Mouse (Mus musculus) heart, embryonic 15.5 days (tissue): ENCODE measurements at regions not wholly inside any gene's neighbourhood (a gene's known extent, or its start where the extent isn't known, plus 50 kb on each side); places are given as distances from the start of the nearest gene placed in this dataset.
A peak's percentile ranks its signal among the peaks of the same experiment; 100 is the strongest.
"Not testable (repeated sequence)": the region's sequence is repeated elsewhere in the genome, so short reads cannot be mapped to it uniquely, and the experiment has no call there.

Experiments
- ATAC-seq: fragments of 200-750 bp; cut with Nextera tagmentation; replicated peaks from 2 replicates; pipeline ENCODE4 v1.8.0; 2017; ENCODE audit warnings: low read depth, moderate TSS enrichment; ENCODE audit not compliant: insufficient number of reproducible peaks, insufficient read depth, low FRiP score
- H3K27ac ChIP-seq: fragments of 300-500 bp; sonication (generic); 2 replicates; pipeline ENCODE4 v1.5.1; 2015; ENCODE audit warnings: mild to moderate bottlenecking, inconsistent platforms
- H3K27me3 ChIP-seq: fragments of 300-500 bp; sonication (generic); 2 replicates; pipeline ENCODE4 v1.6.1; 2015; ENCODE audit warnings: inconsistent platforms
- H3K36me3 ChIP-seq: fragments of 300-500 bp; sonication (generic); 2 replicates; pipeline ENCODE4 v1.6.1; 2015; ENCODE audit warnings: mild to moderate bottlenecking, inconsistent platforms
- H3K4me1 ChIP-seq: fragments of 300-500 bp; sonication (generic); replicated peaks from 2 replicates; pipeline ENCODE4 v1.6.1; 2015; ENCODE audit warnings: inconsistent platforms
- H3K4me2 ChIP-seq: fragments of 300-500 bp; sonication (generic); 2 replicates; pipeline ENCODE4 v1.6.1; 2015; ENCODE audit warnings: inconsistent platforms, mild to moderate bottlenecking, moderate library complexity
- H3K4me3 ChIP-seq: fragments of 300-500 bp; sonication (generic); 2 replicates; pipeline ENCODE4 v1.5.1; 2015; ENCODE audit warnings: mild to moderate bottlenecking, inconsistent platforms
- H3K9ac ChIP-seq: fragments of 300-500 bp; sonication (generic); 2 replicates; pipeline ENCODE4 v1.6.1; 2015; ENCODE audit warnings: mild to moderate bottlenecking, inconsistent platforms
- H3K9me3 ChIP-seq: fragments of 300-500 bp; sonication (generic); replicated peaks from 2 replicates; pipeline ENCODE4 v1.6.1; 2016; ENCODE audit warnings: inconsistent platforms
- WGBS: fragments of 180-500 bp; shearing (Covaris S2); methylation state at CpG from one replicate; pipeline ENCODE4 v1.1.7; 2015; ENCODE audit warnings: mixed read lengths; 5-methylcytosine and 5-hydroxymethylcytosine counted together

- Histone ChIP-seq H3K9ac (no peak overlapping the region), H3K27me3 (no peaks in the 10 kb centered on the region), H3K27ac (no peak overlapping the region), H3K4me2 (no peak overlapping the region), H3K4me3 (no peak overlapping the region), H3K36me3 (no peaks in the 10 kb centered on the region), H3K9me3 (no peaks in the 10 kb centered on the region), H3K4me1 (peaks cover 3% of the 10 kb centered on the region)
- WGBS = 78% methylated on average over 4 of the region's 4 CpGs
- ATAC-seq = no peak
These were observed 136.0 kb upstream of the Mad2l1 start for GRCm38 (mm10) chr6:66399091-66399755.

DNA sequence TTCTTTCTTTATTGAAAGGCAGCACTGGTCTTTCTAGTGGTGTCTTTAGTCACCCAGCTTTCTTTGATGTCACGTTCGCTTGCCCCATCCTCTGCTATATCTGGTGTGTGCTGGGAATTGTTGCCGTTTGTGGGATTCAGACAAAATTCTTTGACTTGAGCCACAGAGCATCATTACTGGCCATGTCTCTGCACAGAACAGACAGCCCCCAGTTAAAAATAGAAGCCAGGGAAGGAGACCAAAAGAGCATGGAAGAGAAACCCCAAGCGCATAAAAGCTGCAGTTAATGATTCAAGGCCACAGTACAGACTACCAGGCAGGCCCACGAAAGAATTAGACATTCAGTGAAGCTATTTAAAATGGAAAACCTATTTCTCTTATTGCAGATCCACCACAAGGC lies 133.7 kb upstream of the Mad2l1 start:
- WGBS = 28% methylated on average over 5 of the region's 5 CpGs
- ATAC-seq = no peak
- no peak overlapping the region for H3K9ac ChIP-seq

DNA sequence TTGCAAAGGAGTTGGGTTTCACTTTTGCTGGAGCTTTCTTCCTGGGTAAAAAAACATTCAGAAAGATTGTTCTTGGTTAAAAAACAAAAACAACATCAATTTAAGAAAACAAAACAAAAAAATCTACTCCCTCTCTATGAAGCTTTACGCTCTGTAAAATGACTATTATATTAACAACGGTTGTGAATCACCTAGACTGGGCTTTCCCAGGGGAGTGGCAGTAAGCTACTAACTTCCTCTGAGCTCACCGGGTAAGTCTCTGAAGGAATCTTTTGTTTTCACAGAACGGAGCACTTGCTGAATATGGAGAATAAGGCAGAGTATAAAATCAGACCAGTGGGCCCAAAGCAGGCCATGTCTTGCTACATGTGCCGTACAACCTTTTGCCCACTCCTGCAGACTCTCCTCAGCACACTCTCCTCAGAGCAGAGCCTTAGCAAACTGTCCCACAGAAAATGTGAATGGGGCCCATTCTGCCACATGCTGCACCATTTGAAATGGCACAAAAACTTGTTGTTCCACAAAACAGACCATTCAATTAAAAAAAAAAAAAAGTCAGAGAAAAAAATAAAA lies 133.2 kb upstream of the Mad2l1 start:
- Histone ChIP-seq H3K4me1 (peaks cover 3% of the 10 kb centered on the region), H3K27me3 (no peaks in the 10 kb centered on the region), H3K27ac (no peak overlapping the region), H3K4me2 (peak overlapping the region; percentile 28), H3K4me3 (no peak overlapping the region), H3K9me3 (no peaks in the 10 kb centered on the region), H3K9ac (no peak overlapping the region), H3K36me3 (no peaks in the 10 kb centered on the region)
- 47% methylated on average over 5 of the region's 5 CpGs for WGBS
- ATAC-seq = no peak

More for the DNA sequence above, 133.7 kb upstream of the Mad2l1 start:
- no peaks in the 10 kb centered on the region for H3K36me3 ChIP-seq
- peak overlapping the region; percentile 28 for H3K4me2 ChIP-seq
- no peaks in the 10 kb centered on the region for H3K27me3 ChIP-seq
- no peaks in the 10 kb centered on the region for H3K9me3 ChIP-seq
- no peak overlapping the region for H3K27ac ChIP-seq
- no peak overlapping the region for H3K4me3 ChIP-seq
- H3K4me1 ChIP-seq = peaks cover 3% of the 10 kb centered on the region

DNA sequence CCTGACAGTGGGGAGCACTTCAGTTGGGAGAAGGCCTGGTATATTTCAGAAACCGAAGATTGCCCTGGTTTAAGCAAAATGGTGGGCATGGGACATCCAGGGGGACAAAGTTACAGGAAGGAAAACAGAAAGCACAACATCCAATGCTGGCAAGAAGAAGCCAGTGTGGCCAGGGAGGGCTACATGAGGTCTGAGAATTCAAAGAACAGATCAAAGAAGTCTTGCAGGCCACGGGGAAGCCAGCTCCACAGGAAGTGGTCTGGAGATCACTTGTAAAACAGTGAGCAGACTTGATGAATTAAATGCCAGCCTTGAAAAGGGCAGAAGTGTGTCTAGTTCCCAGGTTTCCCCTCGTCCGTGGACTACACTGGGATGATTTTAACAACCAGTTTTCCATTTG lies 120.4 kb upstream of the Mad2l1 start:
- Histone ChIP-seq H3K4me2 (no peak overlapping the region), H3K9me3 (no peaks in the 10 kb centered on the region), H3K4me3 (no peak overlapping the region), H3K27ac (no peak overlapping the region), H3K36me3 (no peaks in the 10 kb centered on the region), H3K4me1 (no peaks in the 10 kb centered on the region), H3K9ac (no peak overlapping the region), H3K27me3 (no peaks in the 10 kb centered on the region)
- 49% methylated on average over 4 of the region's 4 CpGs for WGBS
- no peak for ATAC-seq

DNA sequence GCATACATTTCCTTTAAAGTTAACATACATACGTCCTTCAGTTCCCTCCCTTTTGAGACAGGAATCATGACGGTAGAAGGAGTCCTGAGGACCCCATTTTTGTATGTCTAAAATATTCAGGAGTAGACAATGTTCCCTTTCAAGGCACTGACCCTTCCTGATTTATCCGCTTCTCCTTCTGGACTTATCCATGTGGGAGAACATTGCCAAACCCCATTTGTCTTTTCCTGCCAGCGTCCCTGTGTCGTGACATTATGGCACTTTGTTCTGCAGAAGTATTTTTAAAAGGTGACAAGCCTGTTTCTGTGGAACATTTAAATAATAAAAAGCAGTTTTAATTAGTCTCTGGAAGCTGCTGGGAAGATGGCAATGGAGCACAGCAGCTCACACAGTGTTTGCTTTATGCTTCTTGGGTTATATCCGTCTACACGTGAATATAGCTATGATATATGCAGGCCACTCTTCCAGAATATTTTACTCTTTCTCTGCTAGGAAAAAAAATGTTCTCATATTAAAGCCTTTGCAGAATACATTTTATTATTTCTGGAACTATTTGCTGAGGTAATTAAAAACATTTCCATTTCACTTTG lies 115.6 kb upstream of the Mad2l1 start:
- no peak overlapping the region for H3K9ac ChIP-seq
- no peak overlapping the region for H3K27ac ChIP-seq
- 60% methylated on average over 7 of the region's 7 CpGs for WGBS
- no peak overlapping the region for H3K4me2 ChIP-seq
- no peaks in the 10 kb centered on the region for H3K36me3 ChIP-seq
- no peaks in the 10 kb centered on the region for H3K27me3 ChIP-seq
- no peak overlapping the region for H3K4me3 ChIP-seq
- no peak for ATAC-seq
- H3K9me3 ChIP-seq = no peaks in the 10 kb centered on the region
- H3K4me1 ChIP-seq = no peaks in the 10 kb centered on the region

GRCm38 (mm10) chr6:66428370-66428769 lies 106.8 kb upstream of the Mad2l1 start:
- no peaks in the 10 kb centered on the region for H3K36me3 ChIP-seq
- peaks cover 4% of the 10 kb centered on the region for H3K4me1 ChIP-seq
- peaks cover 4% of the 10 kb centered on the region; the same call in 1 of the 2 replicates for H3K9me3 ChIP-seq
- H3K4me3 ChIP-seq = no peak overlapping the region
- WGBS = 27% methylated on average over 4 of the region's 4 CpGs
- no peak overlapping the region for H3K27ac ChIP-seq
- no peak overlapping the region for H3K9ac ChIP-seq
- no peak overlapping the region for H3K4me2 ChIP-seq
- no peaks in the 10 kb centered on the region for H3K27me3 ChIP-seq
- peak; percentile 31; the same call in 1 of the 2 replicates for ATAC-seq

GRCm38 (mm10) chr6:66450408-66450807 lies 84.8 kb upstream of the Mad2l1 start:
- not testable (repeated sequence) for H3K4me1 ChIP-seq, H3K36me3 ChIP-seq, H3K27me3 ChIP-seq, ATAC-seq, H3K4me2 ChIP-seq, H3K9me3 ChIP-seq, H3K27ac ChIP-seq, H3K4me3 ChIP-seq, H3K9ac ChIP-seq

DNA sequence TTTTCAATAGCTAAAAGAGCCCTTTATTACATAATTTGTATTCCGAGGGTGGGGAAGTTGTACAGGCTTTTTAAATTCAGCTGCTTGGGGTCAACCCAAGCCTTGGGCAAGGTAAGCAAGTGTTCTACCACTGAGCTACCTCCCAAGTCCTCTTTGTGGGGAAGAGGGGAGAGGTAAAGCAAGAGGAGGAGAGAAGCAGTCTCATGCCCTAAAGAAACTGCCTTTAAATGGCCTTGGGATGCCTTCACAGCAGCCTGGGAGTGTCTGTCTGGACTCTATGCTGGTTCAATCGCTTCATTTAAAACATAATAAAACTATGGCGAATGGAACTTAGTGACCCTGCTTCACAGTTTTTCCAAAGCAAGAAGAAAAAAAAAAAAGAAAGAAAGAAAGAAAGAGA lies 77.0 kb upstream of the Mad2l1 start:
- Histone ChIP-seq H3K9ac (no peak overlapping the region), H3K36me3 (no peaks in the 10 kb centered on the region), H3K27ac (no peak overlapping the region), H3K27me3 (no peaks in the 10 kb centered on the region), H3K4me3 (no peak overlapping the region), H3K4me1 (no peaks in the 10 kb centered on the region), H3K4me2 (no peak overlapping the region), H3K9me3 (no peaks in the 10 kb centered on the region)
- 83% methylated on average over 3 of the region's 3 CpGs for WGBS
- no peak for ATAC-seq

DNA sequence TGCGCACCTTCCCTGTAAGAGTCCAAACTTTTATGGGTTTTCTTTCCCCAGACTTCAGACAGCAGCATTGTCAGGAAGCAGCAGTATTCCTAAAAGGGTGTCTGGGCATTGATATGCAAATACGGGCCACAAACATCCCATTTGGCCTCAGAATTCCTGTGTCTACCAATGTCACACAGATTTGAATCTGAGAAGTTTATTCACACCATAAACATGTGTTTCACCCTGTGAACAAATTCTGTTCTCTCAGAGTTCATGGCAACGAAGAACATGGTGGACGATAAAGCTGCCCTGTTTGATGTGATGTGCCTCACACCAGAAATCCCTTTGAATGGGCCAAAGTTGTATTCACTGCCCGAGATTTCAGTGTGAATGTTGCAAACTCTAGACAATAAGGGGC lies 70.7 kb upstream of the Mad2l1 start:
- ATAC-seq = no peak
- 73% methylated on average over 4 of the region's 5 CpGs for WGBS
- Histone ChIP-seq H3K4me2 (no peak overlapping the region), H3K27me3 (no peaks in the 10 kb centered on the region), H3K9me3 (no peaks in the 10 kb centered on the region), H3K4me1 (no peaks in the 10 kb centered on the region), H3K9ac (no peak overlapping the region), H3K36me3 (no peaks in the 10 kb centered on the region), H3K27ac (no peak overlapping the region), H3K4me3 (no peak overlapping the region)

GRCm38 (mm10) chr6:66465137-66465853 lies 69.9 kb upstream of the Mad2l1 start:
- no peak overlapping the region for H3K4me2 ChIP-seq
- ATAC-seq = no peak
- WGBS = 65% methylated on average over 11 of the region's 11 CpGs
- H3K4me1 ChIP-seq = no peaks in the 10 kb centered on the region
- H3K9ac ChIP-seq = no peak overlapping the region
- no peaks in the 10 kb centered on the region for H3K27me3 ChIP-seq
- H3K9me3 ChIP-seq = no peaks in the 10 kb centered on the region
- no peak overlapping the region for H3K27ac ChIP-seq
- H3K36me3 ChIP-seq = no peaks in the 10 kb centered on the region
- no peak overlapping the region for H3K4me3 ChIP-seq

DNA sequence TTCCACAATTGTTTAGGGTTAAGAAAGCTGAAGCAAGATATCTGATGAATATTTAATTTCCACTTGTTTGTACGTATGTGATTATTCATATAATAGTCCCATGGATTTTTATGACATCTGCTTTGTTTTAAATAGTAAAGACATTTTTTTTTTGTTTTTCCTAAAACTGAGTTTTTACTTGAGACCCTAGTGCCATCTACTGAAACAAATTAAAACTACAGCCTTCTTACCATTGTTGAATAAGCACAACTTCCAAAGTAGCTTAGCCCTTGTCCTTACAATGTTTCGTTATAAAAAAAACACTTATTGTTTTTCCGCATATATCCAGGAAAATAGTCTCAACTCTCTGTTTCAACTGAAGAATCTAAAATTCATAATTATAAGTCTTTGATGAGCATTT lies 68.4 kb upstream of the Mad2l1 start:
- 37% methylated on average over 3 of the region's 3 CpGs for WGBS
- H3K4me2 ChIP-seq = no peak overlapping the region
- no peak for ATAC-seq
- no peaks in the 10 kb centered on the region for H3K36me3 ChIP-seq
- H3K27me3 ChIP-seq = no peaks in the 10 kb centered on the region
- H3K9ac ChIP-seq = no peak overlapping the region
- H3K4me1 ChIP-seq = no peaks in the 10 kb centered on the region
- no peak overlapping the region for H3K27ac ChIP-seq
- H3K9me3 ChIP-seq = no peaks in the 10 kb centered on the region
- H3K4me3 ChIP-seq = no peak overlapping the region
